ENCODE assay signal across 18 mouse cellular contexts in the genomic region with DNA sequence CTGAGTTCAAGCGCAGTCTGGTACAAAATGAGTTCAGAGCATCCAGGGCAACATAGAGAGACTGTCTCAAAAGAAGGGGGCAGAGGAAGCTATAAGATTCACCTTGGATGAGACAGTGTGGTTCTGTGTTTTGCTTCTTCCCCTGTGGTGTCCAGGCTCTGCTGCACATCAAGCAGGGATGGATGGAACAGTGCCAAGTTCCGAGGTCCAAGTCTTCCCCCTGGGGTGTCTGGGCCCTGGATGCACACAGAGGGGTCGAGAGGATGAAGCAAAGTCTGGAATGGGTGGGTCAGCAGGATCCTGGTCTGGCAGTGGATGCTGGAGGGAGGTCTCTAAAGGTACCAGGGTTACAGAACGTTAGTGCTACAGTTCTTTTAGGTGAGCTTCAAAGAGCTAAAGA. TPM values are rescaled to one million over a fixed set of nuclear protein-coding genes. Genes with fewer than 3 reads are reported as not detected.
DNase-seq lines count a peak whose midpoint lies in the region.
"Had no signal": no experiment of that assay in that cellular context is flagged by ENCODE, and none has a peak within 500 bp of the region (broad histone marks: within the 10 kb centered on the region; RNA-seq: fewer than 3 reads in every experiment).

No protein-coding gene starts in this region.

- H3K27me3 ChIP-seq in heart, embryonic 10.5 days (ENCODE audit: insufficient read depth, poor library complexity, severe bottlenecking), result no peaks in the 10 kb centered on the region
- H3K27me3 ChIP-seq: forebrain, embryonic 13.5 days; heart, embryonic 13.5 days; hindbrain, embryonic 12.5 days had no signal

- DNase-seq in cerebellum, adult 11 months, result peak; percentile 39
- no peak for DNase-seq in cerebellum, adult 8-10 months
- peak; percentile 44 for DNase-seq in heart, adult 11 months
- no peak for DNase-seq in heart, postnatal 4 days
- DNase-seq in lung, postnatal 10 days, result peak; percentile 8
- no peak for DNase-seq in lung, adult 18-20 months
- no peak for DNase-seq in heart, embryonic 10.5 days (ENCODE audit: low spot score)
- DNase-seq: adrenal gland, adult 8-10 months; adrenal gland, postnatal 36 days; B cell, adult 2 months; forebrain, postnatal 0 days; gastrocnemius, postnatal 14 days; heart, postnatal 36 days had no signal

- no peaks in the 10 kb centered on the region for H3K36me3 ChIP-seq in heart, embryonic 10.5 days
- H3K36me3 ChIP-seq: embryonic facial prominence, embryonic 10.5 days; heart, embryonic 13.5 days; hindbrain, embryonic 12.5 days had no signal

- H3K9me3 ChIP-seq in heart, embryonic 10.5 days, result no peaks in the 10 kb centered on the region
- H3K9me3 ChIP-seq: embryonic facial prominence, embryonic 10.5 days; forebrain, embryonic 13.5 days; G1E; heart, embryonic 13.5 days; hindbrain, embryonic 12.5 days had no signal

- H3K4me3 ChIP-seq in heart, embryonic 10.5 days, result no peak overlapping the region
- H3K4me3 ChIP-seq: embryonic facial prominence, embryonic 10.5 days; forebrain, embryonic 13.5 days; heart, embryonic 13.5 days; hindbrain, embryonic 12.5 days had no signal

- WGBS in heart, embryonic 10.5 days, result 74% methylated on average over 4 of the region's 4 CpGs

- H3K27ac ChIP-seq in heart, embryonic 10.5 days, result no peak overlapping the region
- H3K27ac ChIP-seq: embryonic facial prominence, embryonic 10.5 days; forebrain, embryonic 13.5 days; heart, embryonic 13.5 days; hindbrain, embryonic 12.5 days had no signal

- H3K4me1 ChIP-seq in heart, embryonic 10.5 days, result no peaks in the 10 kb centered on the region
- H3K4me1 ChIP-seq: embryonic facial prominence, embryonic 10.5 days; heart, embryonic 13.5 days; hindbrain, embryonic 12.5 days had no signal

RNA-seq across cellular contexts. Expression of a gene that starts 11.3 kb away (rescaled TPM):
- total RNA-seq in heart, postnatal 4 days (2021), result 10 to 100 TPM; 18.7 to 19.1 TPM
- 19.6 and 21.8 TPM in 2 replicates for polyA plus RNA-seq in heart, embryonic 10.5 days (2016; fragmentation: Nextera tagmentation; extraction: Ambion mirVana)

RNA-seq across cellular contexts. Expression of a gene that starts 11.4 kb away (rescaled TPM):
- 10 to 100 TPM; 26.7 to 27.0 TPM for total RNA-seq in heart, postnatal 4 days (2021)
- 20.0 and 27.6 TPM in 2 replicates for polyA plus RNA-seq in heart, embryonic 10.5 days (2016; fragmentation: Nextera tagmentation; extraction: Ambion mirVana)

Comparison
In these comparisons a context has a peak if more than half of its experiments do, and no peak if none do; other contexts are left out.
1. DNase-seq: peak in cerebellum, adult 11 months (single experiment), heart, adult 11 months (single experiment) and lung, postnatal 10 days (single experiment); none in cerebellum, adult 8-10 months (single experiment), heart, postnatal 4 days (single experiment), lung, adult 18-20 months (0 of 2) and heart, embryonic 10.5 days (single experiment).